Mouse (Mus musculus) neural tube, embryonic 10.5 days (tissue): ENCODE data around the gene Mcm7.
A peak's percentile ranks its signal among the peaks of the same experiment; 100 is the strongest.

Experiments used
- DNase-seq: peaks from one replicate; pipeline ENCODE4 v3.0.0-alpha.2; 2017; ENCODE audit warnings: low spot score; ENCODE audit errors: extremely low spot score

Gene Mcm7

GRCm38 (mm10) chr5:138155443-138155976, 16.7 kb downstream of the Mcm7 start, which contains the start of gene Zfp113:
Zfp113 (minus strand) TSS chr5:138155744.
- peak; percentile 90 for DNase-seq

GRCm38 (mm10) chr5:138154390-138154789, 17.8 kb downstream of the Mcm7 start:
- no peak for DNase-seq

DNA sequence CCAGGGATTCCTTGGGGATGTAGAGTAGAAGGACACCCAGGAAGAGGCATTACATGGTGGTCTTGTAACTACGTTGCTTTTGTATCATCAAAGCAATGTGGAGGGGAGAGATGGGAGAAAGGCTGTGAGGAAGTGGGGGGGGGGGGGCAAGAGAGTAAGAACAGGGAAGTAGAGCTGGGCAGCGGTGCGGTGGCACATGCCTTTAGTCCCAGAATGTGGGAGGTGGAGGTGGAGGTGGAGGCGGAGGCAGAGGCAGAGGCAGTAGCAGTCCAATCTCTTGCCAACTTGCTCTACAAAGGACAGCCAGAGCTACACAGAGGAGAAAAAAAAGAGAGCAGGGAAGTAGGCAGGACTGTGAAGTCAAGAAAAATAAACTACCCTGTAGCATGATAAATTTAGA, 33.6 kb downstream of the Mcm7 start:
- no peak for DNase-seq

- no peak for DNase-seq
Observed at GRCm38 (mm10) chr5:138137935-138138549, 34.2 kb downstream of the Mcm7 start.

DNA sequence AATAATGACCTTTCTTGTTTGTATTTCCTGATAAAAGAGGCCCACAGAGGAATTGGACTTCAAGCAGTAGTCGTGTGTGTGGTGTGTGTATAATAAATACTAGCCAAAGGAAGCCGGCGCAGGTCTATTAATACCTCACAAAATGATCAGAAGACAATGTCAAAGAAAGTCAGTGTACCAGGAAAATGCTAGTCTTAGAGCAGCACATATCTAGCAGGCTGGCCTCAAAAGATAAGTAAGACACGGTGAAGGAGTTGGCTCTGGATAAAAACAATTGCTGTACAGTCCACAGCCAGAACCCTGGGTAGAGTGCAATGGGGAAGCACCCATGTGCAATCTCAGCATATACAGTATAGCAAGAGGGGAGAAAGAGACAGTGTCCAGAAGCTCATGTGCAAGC, 35.0 kb downstream of the Mcm7 start:
- DNase-seq, result no peak

DNA sequence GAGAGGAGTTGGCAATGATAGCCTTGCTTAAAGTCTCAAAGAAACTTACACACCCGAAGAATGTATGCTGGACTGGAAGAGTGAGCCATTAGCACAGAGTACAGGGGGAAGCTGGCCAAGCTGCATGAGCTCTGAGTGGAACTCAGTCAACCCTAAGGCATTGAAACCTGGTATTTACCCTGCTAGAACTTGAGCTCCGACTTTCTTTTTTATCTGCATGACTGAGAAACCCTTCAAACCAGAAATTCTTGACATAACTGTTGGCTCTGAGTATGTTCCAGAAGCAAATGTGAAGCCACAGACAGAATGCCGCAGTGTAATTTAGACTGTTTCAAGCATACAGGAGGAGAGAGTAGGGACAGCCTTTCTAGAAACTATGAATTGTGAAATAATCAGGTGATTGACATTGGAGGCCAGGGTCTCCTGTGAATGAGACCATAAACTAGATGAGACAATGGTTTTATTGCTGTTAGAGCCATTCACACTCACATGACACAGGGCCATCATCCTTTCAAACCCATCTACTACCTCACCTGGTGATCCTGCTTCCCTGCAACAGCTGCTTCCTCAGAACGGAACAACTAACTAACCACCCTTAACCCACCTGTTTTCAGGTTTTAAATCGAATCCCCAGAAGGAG, 39.7 kb downstream of the Mcm7 start:
- DNase-seq, result no peak

DNA sequence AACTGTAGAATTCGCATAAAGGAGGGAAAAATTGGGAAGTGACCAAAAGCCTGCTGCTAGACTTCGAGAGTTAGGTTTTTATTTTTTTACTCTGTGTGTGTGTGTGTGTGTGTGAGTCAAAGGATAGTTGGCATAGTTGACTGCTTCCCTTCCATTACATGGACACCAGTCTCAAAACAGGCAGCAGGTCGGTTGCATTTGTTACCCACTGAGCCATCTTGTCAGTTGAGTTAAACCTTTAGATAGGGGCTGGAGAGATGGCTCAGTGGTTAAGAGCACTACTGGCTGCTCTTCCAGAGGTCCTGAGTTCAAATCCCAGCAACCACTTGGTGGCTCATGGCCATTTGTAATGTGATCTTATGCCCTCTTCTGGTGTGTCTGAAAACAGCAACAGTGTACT, 54.2 kb downstream of the Mcm7 start:
- DNase-seq, result no peak

DNA sequence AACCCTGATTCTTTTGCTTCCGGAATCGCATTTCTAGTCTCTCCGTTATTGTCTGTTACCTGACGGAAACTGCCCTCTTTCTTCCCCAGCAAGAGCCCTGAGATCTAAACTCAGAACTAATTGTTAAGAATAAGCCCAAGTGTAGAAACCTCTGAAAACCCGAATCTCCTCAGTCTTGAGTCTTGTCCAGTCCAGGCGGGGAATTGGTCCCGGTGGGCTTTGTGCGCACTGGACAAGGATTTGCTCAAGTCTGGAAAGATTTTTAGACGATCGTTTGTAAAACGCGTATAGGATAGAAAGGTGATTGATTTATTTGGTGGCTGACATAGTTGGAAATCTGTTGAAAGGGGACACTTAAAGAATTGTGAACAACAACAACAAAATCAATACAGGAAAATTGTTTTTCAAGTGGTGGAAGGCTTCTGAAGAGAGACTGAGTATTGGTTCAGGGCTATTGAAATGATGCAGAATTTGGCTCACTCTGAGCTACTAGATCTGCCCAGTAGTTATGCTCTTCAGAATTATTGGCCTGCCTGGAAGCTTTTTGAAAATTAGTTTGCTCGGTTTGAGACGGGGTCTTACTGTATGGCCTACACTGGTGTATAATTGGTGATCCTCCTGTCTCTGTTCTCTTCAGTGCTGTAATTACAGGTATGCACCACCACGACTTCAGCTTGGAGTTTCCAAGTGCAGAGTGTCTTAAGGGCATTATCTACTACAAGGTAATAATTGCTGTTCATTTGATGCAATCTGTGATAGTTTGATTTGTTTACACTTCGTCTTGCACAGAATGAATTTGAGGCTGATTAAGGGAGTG, 54.8 kb downstream of the Mcm7 start:
- DNase-seq, result no peak

GRCm38 (mm10) chr5:138116255-138117198, 55.7 kb downstream of the Mcm7 start, which contains the start of gene Zscan21:
Zscan21 (plus strand) TSS chr5:138116903.
- DNase-seq, result peak; percentile 90
